Mouse (Mus musculus) spleen, postnatal 36 days (tissue): ENCODE results near the gene Arhgap23.

ENCODE experiments used
- DNase-seq, 2 experiments: peaks; one replicate each; pipeline ENCODE4 v3.0.0; 2022; ENCODE audit warnings: low spot score in 2 of 2, mixed read lengths in 1 of 2

Gene Arhgap23

GRCm38 (mm10) chr11:97406094-97406951 lies 9.0 kb upstream of the Arhgap23 start:
- no peak for DNase-seq

- no peak for DNase-seq
These were observed 7.9 kb upstream of the Arhgap23 start for GRCm38 (mm10) chr11:97407456-97407855.

GRCm38 (mm10) chr11:97408171-97408570 lies 7.2 kb upstream of the Arhgap23 start:
- peak; percentile 72 to 77 for DNase-seq

DNA sequence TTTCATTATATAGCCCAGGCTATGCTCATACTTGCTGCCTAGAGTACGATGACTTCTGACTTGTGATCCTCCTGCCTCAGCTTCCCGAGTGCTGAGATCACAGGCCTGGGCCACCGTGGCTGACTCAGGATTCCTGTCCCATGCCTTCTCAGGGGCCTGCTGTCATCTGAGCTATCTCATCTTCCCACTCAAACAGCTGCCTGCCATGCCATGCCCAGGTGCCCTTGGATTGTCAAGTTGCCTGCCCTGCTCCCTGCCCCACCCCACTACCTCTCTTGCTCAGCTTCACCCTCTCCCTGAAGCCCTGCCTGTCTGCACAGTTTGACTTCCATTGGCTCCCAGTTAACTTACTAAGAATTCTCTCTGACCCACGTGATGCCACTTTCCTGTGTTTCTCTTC lies 4.4 kb upstream of the Arhgap23 start:
- DNase-seq = no peak

GRCm38 (mm10) chr11:97412117-97412516 lies 3.2 kb upstream of the Arhgap23 start:
- peak in 1 of 2 experiments; percentile 45 for DNase-seq

DNA sequence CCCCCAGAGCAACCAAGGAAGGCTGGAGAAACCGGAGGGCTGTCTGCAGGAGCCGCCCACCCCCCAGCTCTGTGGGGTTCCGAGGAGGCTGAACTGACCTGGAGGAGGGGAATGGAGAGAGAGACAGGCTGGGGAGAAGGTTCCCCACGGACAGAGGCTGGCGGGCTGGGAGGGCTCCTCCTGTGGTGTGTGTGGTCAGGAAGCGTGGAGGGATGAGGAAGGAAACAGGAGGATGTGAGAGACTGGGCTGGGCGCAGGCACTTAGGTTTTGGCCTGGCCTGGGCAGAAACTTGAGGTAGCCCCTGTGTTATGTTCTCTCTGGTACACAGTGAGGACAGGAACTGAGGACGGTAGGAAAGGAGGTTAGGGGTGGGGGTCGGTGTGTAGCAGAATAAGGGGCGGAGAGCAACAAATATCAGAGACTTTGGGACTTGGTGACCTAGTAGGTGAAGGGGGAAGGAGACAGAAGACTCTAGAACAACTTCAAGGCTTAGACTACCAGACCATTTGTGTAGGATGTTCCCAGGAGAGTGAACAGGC lies 2.5 kb upstream of the Arhgap23 start:
- no peak for DNase-seq

DNA sequence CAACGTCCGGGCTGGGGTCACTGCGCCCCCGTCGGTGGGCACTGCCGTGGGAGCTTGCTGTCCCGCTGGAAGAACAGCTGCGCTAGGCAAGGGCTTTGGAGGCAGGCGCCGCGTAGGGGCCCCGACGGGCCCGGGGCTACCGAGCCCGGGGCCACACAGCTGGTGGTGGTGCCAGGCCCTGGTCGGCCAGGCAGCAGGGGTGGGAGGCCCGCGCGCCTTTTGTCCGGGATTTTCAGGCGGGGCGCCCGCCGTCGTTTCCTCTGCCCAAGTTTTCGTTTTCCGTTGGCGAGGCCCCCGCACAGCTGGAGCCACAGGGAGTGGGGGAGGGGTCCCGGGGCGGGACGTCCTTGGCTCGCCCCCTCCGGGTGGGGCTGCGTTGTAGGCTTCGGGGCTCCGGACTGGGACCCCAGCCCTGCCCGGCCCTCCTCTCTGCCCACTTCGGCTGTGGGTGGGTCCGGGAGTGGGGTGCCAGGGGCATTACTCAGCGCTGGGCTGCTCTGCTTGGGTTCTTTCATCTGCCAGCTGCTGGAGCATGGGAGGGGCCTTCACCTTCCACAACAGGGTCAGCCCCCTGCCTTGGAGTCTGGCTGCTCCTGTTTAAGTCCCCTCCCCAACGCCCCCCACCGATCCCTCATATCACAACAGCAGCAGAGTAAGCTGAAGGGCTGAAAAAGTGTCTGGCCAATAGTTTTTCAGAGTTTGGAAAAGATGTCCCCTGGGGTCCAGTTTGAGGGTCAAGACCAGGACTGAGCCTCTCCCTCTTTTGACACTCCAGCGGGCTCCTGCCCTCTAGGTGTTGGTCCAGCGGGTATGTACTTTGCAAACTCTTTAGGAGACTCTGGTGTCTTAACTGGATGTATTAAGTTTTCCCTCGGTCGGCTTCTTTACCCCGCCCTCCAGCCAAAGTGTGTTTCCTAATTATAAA lies 641 bp downstream of the Arhgap23 start:
- no peak for DNase-seq

GRCm38 (mm10) chr11:97416637-97417035 lies 1.3 kb downstream of the Arhgap23 start:
- DNase-seq = no peak

DNA sequence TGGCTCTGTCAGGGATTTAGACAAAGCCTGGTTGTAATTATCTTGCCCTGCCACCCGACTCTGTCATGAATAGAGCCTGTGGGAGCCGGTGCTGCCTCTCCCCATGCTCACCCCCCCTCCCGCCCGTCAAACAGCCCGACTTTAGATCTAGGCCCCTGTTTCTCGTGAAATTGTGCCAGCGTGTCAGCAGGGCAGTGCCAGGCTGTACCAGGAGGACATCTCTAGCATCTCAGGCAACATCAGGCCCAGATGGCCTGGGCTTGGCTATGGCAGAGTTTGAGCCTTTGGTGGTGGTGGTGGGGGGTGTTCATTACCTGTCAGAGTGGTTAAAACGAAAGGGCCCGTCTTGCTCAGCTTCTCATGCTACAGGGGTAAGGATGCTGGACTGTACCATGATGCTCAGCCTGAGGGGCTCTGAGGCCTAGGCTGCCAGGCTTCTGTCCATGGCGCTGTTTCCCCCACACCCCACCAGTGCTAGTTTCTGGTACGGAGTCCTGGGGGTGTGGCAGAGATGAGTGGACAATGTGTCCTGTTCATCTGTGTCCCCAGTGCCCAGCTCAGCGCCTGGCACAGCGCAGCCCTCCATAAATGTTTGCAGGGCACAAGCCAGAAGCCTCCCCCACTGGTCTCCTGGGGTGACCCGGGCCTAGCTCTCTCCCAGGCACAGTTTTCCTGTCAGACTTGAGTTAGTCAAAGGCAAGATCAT lies 3.7 kb downstream of the Arhgap23 start:
- DNase-seq = no peak

DNA sequence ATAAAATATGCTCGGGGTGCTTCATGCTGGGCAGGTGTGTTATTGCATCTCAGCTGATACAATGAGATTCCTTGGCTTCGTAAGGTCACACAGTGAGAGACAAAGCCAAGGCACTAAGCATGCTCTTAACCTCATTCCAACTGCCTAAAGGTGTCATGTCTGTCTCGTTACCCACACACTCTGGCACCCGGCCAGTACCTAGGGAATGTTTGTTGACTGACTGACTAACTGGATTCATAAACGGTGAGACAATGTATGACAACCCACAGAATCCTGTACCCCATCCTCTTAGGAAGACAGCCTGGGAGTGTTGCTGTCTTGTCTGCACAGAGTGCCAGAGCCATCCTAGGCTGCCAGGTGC lies 4.2 kb downstream of the Arhgap23 start:
- DNase-seq = no peak

DNA sequence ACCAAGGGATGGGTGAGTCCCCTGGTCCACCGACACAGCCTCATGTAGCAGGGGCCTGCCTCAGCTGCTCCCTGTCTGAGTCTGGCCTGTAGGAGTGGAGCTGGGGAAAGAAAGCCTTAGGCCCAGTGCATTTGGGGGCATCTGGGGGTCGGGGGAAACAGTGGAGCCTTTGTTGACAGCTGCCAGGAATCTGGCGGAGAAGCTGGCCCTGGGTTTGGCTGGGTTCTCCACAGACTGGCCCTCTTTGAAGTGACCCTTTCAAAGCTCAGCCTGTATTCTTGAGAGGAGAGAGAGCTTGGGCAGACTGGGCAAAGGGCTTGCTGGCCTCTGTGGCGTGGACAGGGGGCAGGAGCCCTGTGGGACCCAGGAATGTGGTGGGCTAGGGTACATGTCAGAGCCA lies 7.2 kb downstream of the Arhgap23 start:
- no peak for DNase-seq

GRCm38 (mm10) chr11:97424092-97424692 lies 8.9 kb downstream of the Arhgap23 start:
- DNase-seq = no peak

DNA sequence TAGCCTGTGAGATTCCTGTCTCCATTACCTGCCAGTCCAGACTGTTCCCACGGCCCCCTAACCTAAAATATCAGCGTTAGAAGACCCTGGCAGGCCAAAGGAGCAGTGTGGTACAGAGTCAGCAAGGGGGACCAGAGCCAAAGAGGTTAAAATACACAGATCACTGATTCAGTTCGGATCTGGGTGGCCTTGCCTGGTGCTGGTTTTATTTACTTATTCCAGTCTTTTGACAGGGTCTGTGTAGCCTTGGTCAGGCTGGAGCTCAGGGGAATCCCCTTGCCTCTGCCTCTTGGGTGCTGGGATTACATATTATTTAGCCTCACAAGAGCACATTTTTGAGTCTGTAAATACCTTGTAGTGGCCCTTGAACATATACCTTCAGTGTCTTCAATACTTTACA lies 9.5 kb downstream of the Arhgap23 start:
- no peak for DNase-seq

DNA sequence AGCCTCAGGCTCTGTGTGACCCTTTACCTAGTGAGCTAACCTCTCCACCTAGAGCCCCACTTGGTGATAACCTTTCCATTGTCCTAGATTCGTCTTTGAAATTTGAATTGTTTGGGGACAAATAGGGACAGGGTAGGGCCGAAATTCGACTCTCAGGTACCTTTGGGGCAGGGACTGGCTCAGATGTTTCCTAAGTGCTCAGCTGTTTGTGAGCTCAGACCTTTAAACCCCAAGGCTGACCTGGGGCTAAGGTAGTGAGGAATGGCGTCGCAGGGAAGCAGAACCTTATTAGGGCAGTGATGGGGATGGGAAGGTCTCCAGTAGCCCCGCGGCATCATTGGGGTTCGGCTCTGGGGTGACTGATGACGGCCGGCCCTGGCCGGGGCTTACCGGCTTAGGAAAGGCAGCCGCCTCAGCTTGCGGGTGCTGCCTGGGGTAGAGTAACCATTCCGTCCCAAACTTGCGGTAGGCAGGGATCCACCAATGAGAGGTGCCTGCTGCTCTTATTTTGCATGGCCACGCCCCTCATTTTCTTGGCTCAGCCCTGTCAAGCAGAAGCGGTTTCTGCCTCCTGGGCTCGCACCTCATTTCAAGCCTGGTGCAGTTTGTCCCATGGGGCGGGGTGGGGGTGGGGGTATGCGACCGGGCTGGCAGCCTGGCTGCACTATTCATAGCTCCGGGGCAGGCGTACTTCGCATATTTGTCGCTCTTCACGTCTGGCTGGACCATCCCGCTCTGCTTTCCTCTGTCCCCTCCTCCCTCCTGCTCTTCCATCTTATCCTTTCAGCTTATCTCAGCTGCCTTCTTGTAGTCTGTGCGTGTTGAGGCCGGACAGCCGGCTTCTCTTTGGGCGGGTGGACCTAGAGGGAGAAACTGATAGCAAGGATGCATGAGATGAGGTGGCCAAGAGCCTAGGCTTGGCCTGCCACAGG lies 12.7 kb downstream of the Arhgap23 start:
- peak; percentile 82 to 86 for DNase-seq

DNA sequence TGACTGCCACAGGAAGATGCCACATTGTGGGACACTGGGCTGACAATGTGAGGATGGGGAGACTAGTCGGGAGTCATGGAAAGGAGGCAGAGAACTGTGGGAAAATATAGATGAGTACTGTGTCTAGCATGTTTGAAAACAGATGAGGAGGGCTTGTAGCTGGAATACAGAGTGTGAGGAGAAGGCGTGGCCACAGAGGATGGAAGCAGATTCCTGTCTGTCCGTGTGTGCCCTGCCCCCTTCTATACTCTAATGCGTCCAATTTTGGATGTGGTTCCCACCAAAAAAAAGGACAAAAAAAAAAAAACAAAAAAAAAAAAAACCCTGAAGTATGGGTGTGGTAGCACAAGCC lies 13.4 kb downstream of the Arhgap23 start:
- no peak for DNase-seq

DNA sequence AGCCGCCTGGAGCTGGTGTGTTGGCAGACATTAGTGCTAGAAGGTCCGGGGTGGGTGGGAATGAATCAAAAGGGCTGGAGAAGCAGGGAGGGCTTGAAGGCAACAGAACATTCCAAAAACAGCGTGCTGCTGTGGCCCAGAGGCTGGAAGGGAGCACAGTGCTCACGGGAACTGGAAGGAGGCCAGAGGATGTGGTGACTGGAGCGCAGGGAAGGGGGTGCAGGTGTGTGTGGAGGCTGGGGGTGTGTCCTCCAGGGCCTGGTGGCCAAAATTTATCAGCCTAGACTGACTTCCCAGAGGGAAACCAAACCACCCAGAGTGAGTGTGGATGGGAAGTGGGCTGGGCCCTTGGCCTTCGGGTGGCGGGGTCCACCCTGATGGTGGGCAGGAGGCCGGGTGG lies 14.3 kb downstream of the Arhgap23 start:
- DNase-seq = no peak

DNA sequence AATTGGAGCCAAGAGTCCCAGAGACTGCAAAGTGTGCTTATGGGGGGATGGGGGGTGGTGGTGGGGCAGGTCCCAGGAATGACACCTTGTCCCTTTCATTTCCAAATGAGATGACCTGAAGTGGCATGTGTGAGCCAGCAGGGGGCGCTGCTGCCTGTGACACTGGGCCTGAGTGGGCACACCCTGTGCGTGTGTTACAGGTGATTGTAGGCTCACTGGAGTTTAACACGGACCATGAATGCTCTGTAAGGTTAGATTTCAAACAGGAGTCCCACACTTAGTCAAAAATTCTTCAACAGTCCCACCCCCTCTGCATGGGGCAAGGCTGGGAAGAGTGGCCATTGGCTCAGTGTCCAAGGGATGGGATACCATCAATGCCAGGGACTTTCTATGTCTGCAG lies 16.7 kb downstream of the Arhgap23 start:
- DNase-seq = peak; percentile 52 to 73

DNA sequence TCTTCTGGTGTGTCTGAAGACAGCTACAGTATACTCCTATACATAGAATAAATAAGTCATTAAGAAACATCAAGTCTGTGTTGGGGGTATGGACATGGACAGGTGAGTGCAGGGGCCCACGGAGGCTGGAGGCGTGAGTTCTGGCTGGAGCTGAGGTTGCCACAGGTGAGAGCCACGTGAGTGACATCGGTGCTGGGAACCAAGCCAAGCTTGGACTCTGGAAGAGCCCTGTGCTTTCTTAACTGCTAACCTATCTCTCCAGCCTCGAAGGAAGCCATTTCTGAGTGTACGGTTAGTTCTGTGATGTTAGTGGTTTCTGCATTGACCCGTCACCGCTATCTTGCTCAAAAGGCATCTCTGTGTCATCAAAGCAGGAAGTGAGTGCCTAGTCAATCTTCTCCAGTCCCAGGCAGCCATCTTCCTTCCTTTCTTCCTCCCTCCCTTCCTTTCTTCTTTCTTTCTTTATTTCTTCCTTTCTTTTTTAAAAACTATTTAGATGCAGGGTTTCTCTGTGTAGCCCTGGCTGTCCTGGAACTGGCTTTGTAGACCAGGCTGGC lies 17.7 kb downstream of the Arhgap23 start:
- no peak for DNase-seq

DNA sequence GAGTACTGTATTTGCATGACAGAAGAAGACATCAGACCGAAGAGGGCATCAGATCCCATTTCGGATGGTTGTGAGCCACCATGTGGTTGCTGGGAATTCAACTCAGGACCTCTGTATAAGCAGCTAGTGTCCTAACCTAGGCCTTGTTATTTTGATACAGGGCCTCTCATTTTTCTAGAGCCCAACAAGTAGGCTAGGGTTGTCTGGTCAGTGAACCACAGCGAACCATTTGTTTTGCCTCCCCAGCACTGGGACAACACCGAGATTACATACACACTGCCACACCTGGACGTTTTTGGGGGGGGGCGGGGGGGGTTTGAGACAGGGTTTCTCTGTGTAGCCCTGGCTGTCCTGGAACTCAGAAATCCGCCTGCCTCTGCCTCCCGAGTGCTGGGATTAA lies 18.8 kb downstream of the Arhgap23 start:
- no peak for DNase-seq
